Mouse (Mus musculus): Measurements from ENCODE around the gene Cpm.

Cpm gene

DNA sequence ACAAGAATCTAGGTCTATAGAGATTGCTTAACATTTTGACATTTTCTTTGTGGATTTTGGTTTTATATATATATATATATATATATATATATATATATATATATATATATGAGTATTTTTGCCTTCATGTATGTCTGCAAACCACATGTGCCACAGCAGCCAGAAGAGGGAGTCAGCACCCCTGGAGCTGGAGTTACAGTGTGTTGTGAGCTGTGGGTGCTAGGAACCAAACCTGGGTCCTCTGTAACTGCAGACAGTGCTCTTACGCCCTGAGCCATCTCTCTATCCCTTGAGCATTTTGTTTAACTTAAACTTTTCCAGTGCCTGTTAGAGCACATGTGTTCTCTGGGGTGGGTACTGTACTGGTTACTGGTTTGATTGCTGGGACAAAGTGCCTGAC is 44.6 kb downstream of the Cpm start:
- no peak for DNase-seq (ENCODE audit: low read depth, low spot score)

DNA sequence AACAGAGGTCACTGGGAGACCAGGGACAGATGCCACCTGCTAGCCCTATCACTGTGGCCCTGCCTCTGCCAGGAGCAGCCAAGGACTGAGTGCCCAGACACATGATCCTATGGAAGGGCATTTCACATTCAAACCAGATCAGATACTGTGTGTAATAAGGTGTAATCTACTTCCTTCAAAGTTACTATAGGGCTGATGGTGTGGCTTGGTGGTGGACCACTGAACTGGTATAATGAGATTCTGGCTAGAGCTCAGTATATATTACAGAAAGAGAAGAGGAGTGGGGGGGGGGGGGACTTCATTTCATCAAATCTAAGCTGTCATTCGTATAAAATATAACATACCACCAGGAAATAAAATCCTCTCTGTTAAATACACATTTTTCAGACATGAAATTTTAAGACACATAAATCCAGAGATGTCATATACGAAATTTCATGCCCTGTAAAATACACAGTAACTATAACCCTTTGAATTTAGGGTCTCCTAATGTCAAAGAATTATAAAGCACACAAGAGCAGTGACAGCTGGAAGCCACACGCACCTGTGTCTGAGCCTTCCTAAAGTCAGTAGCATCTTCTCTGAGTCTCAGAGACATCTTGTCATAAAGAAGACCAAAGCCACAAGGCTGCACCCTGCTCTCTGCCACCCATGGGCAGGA is 45.2 kb downstream of the Cpm start:
- no peak for DNase-seq (ENCODE audit: low read depth, low spot score)

DNA sequence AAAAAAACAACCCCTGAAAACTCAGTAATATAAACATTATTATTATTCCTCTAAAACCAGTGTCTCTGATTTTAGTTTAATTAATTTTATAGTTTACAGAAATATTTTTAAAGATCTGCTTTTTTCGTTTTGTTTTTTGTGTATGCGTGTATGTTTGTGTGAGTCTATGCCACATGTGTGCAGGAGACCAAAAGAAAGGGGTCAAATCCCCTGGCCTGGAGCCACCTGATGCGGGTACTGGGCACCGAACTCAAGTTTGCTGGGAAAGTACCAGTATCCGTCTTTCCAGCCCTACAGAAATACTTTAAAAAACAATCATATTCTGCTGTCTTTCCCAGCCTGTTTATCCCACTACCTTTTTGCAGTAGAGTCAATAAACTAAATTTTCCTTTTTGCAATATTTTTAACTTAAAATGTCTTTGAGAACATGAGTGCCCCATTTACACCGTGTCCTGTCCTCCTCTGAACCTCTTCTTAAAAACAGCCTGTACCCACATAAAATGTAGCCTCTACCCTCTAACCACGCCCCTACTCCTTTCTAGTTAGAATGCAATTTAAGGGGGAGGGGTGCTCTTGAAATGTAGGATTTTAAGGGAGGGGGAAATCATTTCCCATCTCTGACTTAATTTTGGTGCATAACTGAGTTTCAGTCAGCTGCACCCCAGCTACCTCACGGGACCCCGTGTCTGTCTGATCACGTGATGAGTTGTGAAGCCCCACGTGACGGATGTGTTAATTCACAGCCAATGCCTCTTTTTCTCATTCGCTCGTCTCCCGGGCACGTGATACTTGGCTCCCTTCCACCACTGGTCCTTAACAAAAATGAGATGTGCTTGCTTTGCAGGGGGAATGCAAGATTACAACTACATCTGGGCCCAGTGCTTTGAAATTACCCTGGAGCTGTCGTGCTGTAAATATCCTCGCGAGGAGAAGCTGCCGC is 46.1 kb downstream of the Cpm start:
- DNase-seq (ENCODE audit: low read depth, low spot score), result peak; percentile 83

DNA sequence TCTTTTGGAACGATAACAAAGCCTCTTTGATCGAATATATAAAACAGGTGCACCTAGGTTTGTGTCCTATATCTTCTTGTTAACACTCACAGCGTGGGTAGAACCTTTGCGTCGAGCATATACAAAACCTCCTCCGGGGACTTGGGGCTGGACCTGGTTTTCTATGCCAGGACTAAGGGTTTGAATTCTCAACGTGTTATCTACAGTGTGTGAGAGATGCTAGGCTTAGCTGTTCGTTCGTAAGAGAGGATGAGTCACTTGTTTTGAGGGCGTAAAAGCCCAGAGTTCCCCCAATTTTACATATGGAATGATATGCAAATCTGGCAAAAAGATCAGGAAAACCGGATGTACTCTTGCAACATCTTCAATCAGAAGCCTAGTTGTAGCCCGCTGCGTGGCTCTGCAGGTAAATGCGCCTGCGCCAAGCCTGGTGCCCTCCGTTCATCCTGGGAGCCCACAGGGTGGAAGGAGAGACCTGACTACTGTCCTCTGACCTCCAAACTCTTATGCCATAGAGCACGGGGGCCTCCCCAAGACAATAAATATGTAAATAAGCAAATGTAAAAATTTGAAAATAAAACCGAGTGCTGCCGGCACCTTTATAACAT is 46.8 kb downstream of the Cpm start:
- no peak for DNase-seq (ENCODE audit: low read depth, low spot score)

DNA sequence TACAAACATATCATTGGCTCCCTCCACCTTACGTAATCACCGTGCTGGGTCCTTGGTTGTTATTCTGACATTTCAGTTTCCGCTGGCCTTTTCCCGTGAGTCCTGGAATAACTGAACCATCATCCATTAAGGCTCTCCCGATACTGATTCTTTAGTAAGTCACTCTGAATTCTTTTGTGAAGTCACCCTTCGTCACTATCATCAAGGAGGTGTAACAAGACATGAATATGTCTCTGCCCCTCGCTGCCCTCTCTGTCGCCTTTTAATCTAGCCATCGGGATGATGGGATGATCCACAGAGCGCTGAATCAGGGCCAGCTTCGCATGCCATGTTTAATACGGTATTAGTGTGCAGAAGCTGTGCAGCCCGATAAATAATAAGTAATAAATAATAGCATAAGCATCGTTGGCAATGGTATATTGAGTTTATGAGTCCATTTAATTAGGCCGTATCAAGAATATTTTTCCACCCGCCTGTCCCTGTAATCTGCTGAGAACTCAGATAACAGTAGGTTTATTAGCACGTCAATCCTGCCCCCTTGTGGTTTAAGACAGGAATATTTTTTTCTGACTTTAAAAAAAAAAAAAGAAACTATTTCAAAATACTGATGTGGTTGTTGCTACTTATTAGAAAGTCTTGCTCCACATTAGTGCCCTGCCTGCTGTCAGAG is 47.5 kb downstream of the Cpm start:
- peak; percentile 60 for DNase-seq (ENCODE audit: low read depth, low spot score)

DNA sequence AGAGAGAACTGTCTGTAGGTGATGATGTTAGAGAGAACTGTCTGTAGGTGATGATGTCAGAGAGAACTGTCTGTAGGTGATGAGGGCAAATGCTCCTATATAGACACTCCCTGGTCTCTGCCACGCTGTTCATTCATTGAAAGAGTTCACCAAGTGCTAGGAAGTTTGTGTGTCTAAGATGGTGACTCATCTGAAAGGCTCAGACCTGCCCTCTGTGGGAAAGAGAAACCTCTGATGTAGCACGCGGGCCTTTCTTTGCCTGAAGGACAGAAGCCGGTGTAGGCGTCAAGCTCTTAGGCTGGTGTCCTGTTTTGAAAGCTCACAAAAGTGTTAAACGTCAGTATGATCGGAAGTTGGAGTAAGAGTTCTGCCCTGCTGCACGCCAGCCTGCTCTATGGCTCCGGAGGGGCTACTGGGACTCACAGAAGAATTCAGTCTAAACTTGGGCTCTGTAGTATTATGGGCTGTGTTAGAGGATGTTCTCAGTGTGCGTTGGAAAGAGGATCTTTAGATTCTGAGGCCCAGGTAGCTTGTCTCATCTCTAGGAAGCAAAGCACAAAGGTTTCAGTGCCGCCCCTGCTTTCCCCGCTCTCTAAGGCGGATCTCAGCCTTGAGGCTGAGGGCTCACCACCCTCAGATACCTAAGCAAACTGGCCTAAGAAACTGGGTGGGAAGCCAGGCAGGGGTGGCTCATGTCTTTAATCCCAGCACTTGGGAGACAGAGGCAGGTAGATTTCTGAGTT is 48.4 kb downstream of the Cpm start:
- no peak for DNase-seq (ENCODE audit: low read depth, low spot score)

DNA sequence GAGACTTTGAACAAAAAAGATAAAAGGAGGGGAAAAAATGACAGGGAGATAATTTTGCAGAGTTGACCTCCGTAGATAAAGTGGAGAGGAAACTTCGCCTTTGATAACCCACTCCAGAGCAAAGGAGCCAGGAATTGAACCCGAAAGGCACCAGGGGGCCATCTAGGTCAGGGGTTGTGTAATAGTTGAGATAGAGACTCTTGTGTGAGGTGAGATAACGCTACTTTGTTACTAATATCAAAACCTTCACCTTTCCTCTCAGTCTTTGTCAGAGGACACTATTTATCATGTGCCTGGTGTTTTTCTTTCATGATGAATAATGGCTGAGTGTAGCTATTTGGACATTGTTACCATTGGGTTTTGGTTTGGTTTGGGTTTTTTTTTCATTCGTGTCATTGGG is 49.1 kb downstream of the Cpm start:
- no peak for DNase-seq (ENCODE audit: low read depth, low spot score)

DNA sequence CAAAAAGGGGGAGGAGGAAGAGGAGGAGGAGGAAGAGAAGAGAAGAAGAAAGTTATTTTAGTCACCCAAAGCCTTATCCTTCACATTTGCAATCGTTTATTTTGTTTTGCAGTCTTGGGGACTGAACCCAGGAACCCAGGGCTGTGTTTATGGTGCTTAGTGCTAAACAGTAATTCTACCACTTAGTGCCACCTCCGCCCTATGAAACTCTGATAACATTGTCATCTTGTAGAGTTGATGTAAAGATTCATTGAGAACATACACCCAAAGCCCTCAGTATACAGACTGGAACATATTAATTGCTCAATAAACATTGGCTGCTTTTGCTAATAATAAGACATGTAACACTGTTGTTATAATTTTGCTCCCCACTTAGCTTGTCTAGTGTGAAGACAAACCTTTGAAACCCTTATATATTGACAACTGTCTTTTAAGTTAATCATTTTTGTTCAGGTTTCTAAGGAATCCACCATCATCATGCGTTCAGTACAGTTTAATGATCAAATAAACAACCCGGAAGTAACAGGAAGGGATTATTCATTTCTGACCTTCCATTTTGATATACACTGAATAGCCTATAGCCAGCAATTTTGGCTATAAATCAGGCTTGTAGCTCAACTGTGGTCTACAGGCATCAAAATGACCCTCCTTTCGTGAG is 49.9 kb downstream of the Cpm start:
- no peak for DNase-seq (ENCODE audit: low read depth, low spot score)

DNA sequence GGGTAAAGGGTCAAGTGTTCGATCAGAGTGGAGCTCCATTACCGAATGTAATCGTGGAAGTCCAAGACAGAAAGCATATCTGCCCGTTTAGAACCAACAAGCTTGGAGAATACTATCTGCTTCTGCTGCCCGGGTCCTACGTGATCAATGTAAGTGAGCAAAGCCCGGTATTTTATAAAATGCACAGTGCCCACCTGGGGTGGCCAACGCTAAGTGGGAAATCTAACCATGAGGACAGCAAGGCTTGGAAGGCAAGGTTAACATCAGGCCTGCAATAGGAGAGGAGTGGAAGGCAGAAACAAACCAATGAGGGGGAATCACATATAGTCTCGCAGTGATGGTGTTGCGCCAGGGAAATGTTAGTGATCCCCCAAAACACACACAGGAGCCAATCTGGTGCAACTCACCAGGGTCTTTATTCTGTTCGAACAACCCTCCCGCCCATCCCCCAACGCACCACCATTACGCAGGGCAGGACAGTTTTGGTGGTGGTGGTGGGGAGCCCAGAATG is 50.7 kb downstream of the Cpm start:
- DNase-seq (ENCODE audit: low read depth, low spot score), result no peak

DNA sequence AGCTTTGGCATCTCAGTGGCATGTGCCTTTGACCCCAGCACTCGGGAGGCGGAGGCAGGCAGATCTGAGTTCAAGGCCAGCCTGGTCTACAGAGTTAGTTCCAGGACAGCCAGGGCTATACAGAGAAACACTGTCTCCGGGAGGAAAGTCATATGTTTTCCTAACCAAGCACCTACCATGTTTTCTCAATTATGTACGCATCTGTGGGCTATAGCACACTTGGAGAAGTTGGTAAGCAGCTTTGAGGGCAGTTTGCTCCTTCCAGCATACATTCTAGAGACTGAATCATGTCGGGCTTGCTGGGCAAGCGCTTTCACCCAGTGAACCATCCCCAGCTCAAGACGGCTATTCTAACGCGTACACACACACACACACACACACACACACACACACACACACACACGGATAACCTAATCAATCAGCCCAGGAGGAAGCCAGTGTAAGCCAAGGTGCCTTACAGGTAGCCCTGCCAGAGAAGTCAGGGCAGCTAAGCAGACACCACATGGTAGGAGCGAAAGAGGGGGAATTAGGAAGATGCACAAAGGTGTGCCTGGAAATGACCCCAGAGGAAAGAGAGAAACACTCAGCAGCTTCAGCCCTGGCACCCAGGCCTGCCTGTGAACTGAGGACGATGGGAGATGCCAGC is 51.7 kb downstream of the Cpm start:
- DNase-seq (ENCODE audit: low read depth, low spot score), result no peak

DNA sequence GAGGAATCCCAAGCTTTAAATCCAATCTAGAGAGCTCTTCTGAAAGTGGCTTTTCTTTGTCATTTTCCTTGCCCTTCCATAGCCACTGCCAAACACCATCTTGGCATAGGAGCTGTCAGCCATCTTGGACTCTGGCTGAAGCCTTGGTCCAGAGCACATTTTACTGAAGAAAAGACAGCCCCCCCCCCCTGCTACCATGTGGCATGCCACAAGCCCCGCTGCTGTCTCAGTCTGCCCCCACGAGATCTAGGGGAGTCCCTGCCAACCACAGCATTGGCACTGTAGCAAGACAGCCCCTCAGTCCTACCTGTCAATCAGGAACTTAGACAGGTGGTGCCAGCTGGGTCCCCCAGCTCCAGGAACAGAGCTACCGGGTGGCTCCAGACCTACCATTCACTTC is 52.2 kb downstream of the Cpm start:
- DNase-seq (ENCODE audit: low read depth, low spot score), result no peak

DNA sequence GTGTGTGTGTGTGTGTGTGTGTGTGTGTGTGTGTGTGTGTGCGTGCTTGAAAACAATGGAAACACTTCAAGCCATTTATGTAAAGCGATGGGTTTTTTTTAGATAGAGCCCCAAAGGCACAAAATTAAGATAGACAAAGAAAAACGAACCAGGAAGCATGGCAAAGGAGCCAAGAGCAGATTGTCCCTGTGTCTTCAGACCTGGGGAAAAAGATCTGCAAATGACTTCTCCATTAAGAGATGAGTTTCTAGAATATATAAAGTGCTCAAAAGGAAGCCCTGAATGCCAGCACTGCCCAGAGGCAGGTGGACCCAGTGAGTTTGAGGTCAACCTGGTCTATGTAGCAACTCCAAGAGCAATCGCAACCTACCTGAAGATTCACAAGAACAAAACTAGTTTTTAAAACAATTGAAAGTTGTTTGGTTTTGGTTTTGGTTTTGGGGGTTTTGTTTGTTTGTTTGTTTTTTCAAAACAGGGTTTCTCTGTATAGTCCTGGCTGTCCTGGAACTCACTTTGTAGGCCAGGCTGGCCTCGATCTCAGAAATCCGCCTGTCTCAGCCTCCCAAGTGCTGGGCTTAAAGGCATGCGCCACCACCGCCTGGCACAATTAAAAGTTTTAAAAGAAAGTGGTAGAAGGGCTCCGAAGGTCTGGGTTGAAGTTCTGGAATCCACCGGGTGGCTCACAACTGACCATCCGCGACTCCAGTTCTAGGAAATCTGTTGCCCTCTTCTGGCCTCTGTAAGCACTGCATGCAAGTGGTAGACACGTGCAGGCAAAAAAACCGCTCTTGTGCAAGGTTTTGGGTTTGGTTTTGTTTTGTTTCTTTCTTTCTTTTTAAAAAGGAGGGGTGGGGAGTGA is 52.9 kb downstream of the Cpm start:
- peak; percentile 62 for DNase-seq (ENCODE audit: low read depth, low spot score)

DNA sequence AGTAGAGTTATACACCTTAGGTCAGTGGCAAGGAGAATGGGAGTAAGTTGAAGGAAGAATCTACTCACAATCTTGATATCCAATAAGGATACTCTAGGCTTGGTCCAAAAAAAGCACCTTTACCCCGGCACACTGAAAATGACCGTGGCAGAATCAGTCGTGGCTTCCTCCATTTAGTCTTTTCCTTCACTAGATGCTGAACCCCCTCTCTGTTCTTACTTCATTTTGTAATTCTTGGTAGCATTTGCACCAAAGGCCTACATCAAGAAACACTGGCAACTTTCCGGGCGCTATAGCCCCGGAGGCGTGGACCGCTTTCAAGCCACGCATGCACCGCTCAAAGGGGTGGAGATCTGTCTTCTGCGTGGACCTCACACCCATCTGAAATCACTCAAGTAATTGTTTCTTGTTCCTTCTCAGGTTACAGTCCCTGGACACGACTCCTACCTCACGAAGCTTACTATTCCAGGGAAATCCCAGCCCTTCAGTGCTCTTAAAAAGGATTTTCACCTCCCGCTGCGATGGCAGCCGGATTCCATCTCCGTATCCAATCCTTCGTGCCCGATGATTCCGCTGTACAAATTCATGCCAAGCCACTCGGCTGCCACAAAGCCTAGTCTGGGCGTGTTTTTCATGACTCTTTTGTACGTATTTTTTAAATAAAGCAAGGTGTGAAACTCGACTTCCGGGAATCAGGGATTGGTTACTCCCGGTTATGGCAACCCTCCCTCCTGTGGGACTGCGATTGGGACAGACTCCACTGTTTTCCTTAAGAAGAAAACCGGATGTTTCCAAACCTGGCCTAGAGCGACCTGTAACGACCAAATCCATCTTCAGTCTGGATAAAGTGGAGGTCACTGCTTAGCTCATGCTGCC is 53.8 kb downstream of the Cpm start:
- DNase-seq (ENCODE audit: low read depth, low spot score), result no peak

DNA sequence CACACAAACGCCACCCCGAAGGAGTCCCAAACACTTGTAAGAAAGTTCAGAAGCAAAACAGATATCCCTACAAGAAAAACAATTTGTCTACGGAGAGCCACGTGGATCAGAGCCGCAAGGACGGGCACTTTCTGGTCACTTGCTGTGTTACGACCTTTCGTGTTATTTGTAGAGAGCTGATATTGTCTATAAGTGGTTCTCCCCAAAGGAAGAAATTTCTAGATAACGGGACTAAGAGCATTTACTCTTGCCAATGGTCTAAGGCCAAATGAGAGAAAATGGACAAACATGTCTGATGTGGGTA is 54.4 kb downstream of the Cpm start:
- no peak for DNase-seq (ENCODE audit: low read depth, low spot score)

DNA sequence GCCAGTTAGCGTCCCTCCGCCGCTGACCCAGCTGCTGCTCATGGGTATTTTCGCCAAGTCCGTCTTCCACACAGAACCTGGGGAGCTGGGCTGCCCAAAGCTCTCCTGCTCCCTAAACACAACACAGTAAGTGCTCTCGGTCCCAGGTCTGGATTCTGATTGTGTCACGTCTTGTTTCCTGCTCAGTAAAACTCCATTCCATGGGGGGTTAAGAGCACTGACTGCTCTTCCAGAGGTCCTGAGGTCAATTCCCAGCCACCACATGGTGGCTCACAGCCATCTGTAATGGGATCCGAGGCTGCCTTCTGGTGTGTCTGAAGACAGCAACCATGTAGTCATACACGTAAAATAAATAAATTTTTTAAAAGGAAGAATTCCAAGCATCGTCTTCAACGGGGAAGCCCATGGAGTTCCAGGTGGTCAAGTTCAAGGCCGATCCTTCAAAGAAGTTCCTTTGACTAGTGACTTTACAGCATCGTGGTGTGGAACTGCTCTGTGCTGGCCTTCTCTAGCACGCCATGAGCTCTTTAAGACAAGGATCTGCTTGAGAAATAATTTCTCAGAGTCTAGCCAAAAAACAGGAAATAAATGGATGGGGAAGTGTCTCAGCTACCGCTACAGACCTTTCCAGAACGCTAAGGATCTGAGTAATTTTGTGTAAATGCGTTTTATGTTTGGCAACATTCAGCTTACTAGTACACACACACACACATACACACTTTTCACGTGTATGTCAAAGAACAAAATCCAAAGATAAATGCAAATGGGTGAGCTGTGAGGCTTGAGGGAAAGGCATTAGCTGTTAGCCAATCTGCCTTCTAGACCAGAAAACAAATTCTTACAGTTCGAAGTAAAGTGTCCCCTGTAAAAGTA is 55.2 kb downstream of the Cpm start:
- no peak for DNase-seq (ENCODE audit: low read depth, low spot score)

DNA sequence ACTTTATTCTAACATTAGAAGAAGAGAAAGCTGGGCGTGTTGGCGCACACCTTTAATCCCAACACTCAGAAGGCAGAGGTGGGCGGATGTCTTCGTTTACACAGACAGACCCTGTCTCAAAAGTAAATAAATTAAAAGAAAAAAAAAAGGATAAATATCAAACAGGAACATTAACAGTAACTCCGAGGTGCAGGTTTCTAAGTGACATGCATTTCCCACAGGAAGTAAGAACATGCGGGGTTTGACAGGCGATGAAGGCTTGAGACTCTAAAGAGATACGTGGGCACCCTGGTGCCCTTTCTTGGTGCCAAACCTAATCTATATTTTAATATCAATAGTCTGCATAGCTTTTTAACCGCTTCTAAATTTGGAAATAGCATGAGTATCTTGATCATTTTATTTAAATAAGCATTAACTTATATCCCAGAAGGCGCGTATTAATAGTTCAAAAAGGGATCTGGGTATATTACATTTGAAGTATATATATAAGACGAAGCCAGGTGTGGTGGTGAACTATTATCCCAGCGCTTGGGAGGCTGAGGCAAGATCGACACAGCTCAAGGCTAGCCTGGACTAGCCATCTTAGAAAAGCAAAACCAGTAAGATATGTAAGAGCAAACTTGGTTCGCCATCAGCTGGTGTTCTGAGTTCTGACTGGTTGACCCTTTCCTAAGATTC is 56.0 kb downstream of the Cpm start:
- no peak for DNase-seq (ENCODE audit: low read depth, low spot score)

Measured in mesoderm, embryonic 11.5 days (tissue).